Mouse (Mus musculus): ENCODE results near the gene Hsf5.

DNA sequence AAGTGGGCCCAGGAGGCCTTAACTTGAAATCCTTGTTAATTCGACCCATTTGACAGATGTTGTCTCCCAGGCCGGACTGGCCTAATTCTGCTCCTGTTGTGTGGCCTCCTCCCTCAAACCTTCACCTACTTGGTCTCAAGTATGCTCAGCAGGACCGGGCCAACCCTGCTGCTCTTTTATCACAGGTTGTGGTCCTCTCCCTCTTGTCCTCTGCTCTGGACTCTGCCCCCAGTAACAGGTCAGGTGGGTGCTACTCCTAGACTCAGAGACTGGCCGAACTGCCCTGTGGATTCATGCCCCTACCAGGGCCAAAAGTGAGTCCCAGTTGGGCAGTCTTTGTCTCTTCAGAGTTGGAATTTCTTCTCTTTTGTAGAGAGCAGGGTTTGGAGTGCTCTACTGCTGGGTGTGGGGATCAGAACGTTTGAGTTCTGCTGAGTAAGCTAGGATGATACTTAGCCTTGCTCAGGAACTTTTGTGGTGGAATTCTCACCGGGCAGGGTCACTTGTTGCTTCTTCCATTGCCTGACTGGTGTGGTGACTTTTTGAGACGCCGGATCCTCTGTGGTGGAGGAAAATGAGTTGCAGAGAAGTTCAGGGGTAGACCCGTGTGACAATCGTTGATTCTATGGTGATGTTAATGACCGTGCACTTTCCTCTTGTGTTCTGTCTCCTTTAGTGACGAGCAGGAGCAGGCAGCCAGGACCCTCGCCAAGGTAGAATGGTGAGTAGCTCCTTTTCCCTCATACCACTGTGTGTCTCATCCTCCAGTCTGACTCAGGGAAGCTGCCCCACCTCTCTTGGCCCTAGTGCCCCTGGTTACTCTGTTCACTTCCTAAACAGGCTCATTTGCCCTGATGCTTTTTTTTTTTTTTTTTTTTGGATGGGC, 24.0 kb upstream of the Hsf5 start:
- peak; percentile 31 for TF ChIP-seq POLR2A (IDR thresholded peaks at IDR 0.05; ENCODE audit: low read depth, low read length)
- TF ChIP-seq CTCF (IDR thresholded peaks at IDR 0.05; ENCODE audit: borderline replicate concordance, insufficient read depth, low read length): no peak

Measured in embryonic fibroblast, embryonic 13.5 days (primary cell).